Mouse (Mus musculus): ENCODE measurements around the gene Gm20388.

The Gm20388 gene

DNA sequence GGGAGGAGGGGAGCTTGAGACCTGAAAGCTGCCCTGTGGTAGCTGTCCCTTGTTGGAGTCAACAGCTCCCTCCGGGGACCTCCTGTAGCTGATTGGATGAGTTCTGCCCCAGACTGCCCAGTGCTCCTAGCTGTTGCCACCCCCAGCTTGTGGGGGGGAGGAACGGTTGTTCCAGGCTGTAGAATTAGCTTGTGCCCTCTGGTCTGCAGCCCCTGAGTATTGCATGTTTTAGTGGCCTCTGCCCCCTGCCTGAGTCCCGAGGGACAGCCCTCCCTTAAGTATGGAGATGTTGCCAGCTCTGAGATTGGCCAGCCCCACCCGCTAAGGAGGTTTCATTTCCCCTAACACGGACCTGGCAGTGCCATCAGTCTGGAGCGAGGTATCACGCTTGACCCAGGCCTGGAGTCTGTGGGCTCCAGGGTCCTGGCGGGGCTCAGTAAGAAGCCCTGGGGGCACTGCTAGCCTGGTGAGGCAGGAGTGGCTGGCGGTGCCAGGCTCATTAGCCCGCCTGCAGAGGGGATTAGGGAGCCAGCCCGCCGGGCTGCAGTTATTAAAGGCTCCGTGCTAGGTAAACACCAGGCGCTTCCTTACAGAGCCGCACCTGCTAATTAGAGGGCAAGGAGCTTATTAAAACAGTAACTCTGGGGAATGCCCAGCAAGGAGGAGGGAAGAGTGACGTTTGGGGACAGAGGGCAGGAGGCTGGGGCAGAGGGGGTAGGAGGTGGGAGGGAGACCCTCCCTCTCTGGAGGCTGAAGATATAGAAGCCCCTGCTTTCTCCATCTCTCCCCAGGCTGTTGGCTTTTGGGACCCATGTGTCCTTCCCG, 424.8 kb downstream of the Gm20388 start:
- in situ Hi-C loops (cut with MboI) = no loop called here

DNA sequence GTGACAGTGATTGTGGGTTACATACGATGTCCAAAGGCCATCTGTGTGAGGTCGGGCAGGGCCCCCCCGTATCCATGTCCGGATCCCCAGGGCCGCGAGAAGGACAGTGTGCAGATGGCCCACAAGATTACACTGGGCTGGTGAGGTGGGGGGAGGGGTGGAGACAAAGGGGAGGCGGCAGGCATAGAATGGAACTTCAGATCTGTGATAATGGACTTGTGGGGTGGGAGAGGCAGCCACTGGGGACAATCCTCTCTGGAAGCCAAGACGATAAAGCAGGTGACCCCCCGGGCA, 425.4 kb downstream of the Gm20388 start:
- in situ Hi-C loops (cut with MboI) = no loop called here

DNA sequence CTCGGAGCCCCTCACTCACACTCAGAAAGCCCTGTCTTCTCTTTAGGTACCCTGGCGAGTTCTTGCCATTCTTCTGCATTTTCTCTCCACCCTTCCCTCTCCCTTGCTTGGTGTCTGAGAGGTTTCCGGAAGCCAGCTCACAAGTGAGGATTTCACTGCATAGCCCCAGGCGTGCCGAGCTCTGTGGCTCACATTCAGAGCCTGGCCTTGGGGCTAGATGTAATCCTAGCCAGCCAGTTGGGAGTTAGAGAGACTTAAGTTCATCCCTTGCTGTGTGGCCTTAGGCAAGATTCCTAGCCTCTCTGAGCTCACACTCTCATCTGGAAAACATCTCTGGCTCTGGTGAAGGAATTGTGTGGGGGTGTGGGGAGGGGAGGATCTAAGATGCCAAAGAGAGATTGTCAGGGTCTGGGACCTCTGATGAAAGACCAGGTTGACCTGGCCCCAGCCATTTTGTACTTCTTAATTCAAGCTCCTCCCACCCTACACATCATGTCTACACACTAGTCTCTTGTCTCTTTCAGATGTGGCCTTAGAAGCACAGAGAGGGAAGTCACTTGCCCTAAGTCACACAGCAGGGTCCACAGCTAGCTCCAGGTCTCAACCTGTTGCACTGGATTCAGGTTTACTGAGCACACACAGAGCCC, 426.4 kb downstream of the Gm20388 start:
- in situ Hi-C loops (cut with MboI) = no loop called here

DNA sequence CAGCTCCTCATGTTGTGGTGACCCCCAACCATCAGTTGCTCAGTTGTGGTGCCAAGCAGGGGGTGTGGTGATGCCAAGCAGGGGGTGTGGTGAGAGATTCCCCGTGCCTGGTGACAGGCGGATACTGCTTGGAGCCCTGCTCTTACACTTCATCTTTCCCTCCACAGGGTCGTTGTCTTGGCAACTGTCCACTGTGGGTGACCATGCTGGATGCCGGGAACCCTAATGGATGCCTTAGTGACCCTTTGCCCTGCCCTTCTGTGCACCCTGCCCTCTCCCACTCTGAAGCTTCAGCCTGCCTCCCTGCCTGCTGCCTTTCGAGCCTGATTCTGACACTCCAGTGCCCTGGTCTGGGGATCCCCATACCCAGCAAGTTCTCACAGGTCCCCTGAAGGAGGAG, 427.0 kb downstream of the Gm20388 start:
- in situ Hi-C loops (cut with MboI) = no loop called here

DNA sequence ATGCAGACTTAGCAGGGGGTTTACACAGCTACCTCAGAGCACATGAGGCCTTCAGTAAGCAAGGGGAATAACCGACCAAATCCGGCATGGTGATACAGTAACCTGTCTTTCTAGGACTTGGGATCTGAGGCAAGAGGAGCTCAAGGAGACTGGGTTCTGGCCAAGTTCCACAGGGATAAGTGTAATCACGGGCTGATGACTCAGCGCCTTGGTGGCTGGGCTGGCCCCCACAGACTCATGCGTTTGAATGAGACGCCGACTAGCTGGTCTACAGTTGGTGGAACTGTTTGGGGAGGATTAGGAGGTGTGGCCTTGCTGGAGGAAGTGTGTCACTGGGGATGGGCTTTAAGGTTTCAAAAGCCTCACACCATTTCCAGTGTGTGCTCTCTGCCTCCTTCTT, 428.0 kb downstream of the Gm20388 start:
- in situ Hi-C loops (cut with MboI) = no loop called here

DNA sequence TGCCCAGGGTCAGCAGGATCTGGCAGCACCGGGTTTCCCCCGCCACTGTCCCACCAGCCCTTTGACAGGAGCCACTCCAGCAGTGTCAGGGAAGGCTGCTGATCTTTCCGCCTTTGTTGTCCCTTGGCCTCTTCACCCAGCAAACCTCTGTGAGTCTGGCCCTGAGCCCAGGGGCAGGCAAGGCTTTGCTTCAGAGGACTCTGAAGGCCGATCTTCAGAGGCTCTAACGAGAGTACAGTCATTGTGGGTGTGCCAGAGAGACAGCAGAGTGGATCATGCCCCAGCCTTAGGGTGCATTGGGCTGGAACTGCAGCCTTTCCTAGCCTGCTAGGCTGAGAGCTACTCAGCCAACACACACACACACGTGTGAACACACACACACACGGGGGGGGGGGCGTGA, 429.1 kb downstream of the Gm20388 start:
- in situ Hi-C loops (cut with MboI) = no loop called here

DNA sequence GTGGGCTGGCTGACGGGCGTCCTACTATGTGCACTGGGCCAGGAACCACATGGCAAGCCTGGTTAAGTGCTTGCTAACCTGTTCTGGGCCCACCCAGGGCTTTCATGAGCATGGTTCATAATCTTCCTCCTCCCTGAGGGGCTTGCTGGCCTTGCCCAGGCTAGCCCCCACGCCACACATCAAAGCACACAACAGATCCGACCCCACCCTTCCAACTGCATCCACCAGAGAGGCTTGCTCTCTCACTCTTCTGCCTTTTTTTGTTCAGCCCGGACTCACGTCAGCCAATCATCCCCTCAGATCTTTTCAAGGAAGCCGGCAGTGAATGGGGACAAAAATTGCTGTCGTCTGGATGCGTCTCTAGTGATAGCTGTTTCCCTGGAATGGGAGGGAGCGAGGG, 430.5 kb downstream of the Gm20388 start:
- in situ Hi-C loops (cut with MboI) = no loop called here

DNA sequence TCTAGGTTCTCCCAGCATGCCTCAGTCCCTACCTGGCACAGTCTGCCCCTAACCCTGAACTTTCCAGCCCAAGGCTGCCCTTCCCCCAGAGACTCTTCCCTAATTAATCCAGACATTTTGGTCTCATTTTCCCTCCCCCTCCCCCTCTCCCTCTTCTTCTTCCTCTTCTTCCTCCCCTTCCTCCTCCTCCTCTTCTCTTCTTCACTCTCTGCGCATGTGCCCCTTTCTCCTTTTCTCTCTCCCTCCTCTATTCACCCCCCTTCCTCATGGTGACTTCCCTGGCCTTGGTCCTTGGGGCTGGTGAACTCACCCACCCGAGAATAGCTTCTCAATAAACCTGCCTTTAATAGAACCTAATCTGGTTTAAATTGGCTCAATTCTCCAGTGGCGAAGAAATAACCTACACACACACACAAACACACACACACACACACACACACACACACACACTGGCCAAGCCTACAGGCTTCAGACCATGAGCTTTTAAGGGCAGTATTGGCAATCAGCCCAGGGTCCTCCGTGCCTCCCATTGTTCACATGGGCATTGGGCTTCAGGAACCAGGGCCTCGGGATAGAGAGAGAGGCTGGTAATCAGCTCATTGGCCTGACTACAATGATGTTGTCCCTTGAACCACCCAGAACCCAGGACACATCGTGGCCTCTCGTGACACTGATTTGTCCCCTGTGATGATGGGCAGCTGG, 432.4 kb downstream of the Gm20388 start:
- in situ Hi-C loops (cut with MboI) = no loop called here

DNA sequence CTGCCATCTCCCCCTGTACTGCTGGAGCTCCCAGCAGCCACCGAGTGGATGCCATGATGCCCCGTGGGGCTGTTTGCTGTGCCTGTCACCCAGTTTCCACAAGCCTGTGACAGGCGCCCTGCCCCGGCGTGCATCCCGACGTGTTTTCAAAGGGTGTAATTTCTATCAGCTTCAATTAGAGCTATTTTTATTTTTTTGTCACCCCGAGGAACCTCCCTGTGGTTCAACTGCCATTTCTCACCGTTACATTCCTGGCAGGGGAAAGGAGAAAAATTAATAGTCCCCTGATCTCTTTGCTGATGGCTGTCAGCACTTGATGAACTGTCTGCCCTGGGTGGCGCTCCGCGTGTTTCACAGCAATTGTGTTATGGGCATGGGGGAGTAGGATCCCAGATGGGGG, 432.9 kb downstream of the Gm20388 start:
- in situ Hi-C loops (cut with MboI) = no loop called here

DNA sequence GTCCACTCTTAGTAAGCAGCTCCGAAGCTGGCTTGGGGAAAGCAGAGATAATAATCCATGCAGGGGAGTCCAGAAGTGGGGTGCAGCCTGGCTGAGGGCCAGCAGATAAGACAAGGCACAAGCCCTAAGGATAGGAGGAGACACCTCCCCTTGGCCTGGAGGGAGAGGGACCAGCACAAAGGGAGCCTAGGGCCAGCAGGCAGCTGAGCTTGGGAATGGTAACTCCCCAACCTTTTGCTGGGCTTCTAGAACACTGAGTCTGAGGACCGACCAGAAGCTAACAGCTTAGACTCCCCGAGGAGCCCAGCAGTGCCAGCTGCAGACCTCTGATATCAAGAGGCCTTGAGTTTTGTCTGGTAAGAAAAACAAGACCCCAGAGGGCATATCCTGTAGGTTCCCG, 433.5 kb downstream of the Gm20388 start:
- in situ Hi-C loops (cut with MboI) = no loop called here

DNA sequence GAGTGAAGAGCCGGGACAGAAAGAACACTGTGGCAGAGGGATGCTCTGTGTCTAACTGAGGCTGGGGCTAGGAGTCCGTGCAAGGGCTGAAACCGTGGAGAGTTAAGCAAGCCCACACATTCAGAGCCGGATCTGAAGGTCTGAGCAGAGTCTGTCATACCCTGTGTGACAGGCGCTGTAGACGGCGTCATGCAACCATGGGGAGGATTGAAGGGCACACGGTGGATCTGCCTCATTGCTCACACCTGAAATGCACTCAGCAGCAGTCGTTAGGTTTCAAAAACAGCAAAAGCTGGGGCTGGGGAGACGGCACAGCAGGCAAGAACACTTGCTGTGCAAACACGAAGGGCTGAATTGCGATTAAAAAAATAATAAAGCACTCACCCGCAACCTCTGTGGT, 433.9 kb downstream of the Gm20388 start:
- in situ Hi-C loops (cut with MboI) = no loop called here

DNA sequence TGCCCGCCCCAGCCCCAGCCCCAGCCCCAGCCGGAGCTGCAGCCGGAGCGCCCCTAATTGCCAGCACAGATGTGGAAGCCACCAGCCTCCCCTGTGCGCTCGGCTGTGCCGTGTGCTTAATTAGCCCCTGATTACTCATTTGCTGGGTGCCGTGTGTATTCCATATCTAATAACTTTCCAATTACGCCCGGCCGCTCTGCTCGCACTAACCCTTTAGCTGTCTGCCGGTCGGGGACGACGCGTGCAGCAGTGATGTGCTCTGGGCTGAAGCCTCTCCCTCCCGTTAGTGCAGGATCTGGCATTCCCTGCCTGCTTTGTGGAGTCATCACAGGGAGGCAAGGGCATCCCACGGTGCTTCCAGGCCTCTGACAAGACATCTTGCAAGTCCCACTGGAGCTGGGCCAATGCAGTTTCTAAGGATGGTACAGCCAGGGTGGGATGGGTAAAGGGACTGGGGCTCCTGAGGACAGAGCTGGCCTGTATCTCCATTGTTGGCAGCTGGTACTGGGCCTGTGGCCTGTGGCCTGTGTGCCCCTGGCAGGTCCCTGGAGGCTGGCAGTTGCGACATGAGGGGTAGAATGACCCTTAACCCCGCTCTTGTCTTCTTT, 437.2 kb downstream of the Gm20388 start:
- in situ Hi-C loops (cut with MboI) = no loop called here

DNA sequence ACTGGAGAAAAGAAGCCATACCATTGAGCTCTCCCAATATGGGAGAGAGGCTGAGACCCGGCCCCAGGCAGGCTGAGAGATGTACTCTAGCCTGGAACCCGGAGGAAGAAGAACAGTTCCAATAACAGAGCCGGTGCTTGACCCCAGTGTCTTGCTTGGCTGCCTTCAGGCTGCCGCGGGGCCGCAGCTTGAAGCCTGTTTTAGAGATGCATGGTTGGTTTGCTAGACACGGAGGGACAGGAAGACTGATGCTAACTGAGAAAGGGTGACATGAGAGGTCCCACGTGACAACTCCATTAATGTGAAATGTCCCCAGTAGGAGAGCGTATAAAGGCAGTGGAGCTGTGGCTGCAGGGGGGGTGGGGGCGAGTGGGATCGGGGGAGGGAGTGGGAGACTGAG, 438.3 kb downstream of the Gm20388 start:
- in situ Hi-C loops (cut with MboI) = no loop called here

DNA sequence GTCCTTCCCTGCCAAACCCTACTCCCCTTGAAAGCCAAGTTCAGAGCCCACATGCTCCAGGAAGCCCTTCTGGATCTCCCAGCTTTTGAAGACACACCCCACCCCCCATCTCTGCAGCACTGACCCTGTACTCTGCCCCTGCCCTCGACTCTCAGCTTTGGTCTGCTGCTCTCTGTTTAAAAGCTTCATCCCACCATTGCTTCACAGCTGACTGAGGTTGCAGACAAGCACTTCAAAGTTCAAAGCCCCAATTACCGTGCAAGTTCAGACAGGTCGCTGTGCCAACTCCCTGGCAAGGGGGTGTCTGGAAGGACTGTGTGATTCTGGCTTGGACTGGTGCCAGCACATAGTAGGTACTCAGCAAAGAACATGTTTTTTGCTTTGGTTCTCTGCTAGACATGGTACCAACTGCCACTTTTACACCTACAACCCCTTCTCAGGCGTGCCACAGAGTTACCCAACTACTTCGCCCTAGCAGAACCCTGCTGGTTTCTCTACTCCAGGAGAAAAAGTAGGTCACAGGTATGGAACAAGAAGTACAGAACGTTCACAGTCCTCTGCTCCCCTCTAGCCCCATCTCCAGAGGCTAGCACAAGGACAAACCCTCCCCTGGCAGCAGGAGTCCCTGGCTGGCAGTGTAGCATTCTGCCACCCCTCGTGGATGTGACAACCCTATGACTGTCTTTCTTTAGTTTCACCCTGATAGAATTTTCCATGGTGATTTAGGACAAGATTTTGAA, 440.9 kb downstream of the Gm20388 start:
- in situ Hi-C loops (cut with MboI) = no loop called here

DNA sequence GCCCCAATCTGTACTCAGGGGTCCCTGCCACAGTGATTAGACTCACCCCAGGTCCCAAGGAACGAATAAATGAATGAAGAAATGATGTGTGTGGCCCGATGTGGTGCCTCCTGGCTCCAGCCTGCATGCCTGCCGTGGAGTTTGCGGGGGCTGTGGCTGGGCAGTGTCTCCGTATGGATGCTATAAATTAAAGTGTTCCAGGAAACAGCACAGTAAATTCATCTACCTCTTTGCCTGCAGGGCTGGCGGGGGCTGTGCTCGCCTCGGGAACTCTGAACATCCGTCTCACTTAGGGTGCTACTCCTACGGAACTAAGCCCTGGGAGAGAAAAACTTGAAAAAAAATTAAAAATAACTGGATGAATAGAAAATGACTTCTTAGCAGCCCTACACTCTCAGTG, 441.5 kb downstream of the Gm20388 start:
- in situ Hi-C loops (cut with MboI) = no loop called here

DNA sequence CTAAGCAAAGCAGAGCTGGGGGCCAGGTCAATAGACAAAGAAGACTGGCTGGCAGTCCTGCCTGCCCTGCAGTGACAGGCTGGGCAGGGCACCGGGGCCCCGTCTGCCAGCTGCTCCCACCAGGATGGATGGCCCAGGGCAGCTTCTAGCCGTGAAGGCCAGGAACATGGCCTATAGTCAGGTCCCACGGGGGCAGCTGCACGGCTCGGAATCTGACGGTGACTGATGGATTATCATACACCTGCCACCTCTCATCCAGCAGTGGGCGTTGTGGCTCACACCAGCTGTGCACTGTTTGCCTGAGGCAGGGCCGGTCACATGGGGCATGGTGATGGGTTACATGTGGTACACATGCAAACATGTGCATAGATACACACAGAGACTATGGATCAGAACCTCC, 445.4 kb downstream of the Gm20388 start:
- in situ Hi-C loops (cut with MboI) = no loop called here

DNA sequence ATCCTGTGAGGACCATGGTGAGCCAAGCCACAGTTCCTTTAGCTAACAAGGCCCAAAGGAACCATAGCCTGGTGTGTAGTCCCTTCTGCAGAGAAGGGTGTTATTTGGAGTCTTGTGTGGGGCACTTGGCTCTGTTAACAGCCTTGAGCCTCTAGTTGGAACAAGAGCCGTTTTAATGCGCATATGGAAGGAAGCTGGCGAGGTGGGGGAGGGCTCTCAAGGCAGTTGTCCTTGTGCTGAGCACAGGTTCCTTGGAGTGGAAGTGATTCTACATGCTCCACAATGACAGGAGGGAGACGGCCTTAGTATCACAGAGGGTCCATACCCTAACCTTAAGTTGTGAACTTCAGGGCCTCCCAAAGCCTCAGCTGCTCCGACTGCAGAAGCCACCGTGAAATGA, 446.9 kb downstream of the Gm20388 start:
- in situ Hi-C loops (cut with MboI) = no loop called here

DNA sequence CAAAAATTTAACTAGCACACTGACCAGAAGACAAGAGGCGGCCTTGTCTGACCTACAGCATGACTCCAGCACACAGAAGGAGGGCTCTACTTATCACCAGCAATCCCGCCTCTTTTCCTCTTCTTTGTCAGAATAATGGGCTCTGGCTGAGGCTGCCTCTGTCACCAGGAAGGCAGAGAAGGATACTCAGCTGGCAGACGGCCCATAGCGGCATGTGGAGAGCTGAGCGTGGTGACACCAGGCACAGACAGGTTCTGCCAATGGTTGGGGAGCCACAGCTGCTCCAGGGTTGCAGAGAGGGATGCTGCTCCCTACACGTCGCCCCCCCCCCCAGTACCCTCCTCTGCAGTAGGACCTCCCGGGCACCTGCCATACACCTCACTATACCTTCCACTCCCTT, 450.7 kb downstream of the Gm20388 start:
- in situ Hi-C loops (cut with MboI) = no loop called here

DNA sequence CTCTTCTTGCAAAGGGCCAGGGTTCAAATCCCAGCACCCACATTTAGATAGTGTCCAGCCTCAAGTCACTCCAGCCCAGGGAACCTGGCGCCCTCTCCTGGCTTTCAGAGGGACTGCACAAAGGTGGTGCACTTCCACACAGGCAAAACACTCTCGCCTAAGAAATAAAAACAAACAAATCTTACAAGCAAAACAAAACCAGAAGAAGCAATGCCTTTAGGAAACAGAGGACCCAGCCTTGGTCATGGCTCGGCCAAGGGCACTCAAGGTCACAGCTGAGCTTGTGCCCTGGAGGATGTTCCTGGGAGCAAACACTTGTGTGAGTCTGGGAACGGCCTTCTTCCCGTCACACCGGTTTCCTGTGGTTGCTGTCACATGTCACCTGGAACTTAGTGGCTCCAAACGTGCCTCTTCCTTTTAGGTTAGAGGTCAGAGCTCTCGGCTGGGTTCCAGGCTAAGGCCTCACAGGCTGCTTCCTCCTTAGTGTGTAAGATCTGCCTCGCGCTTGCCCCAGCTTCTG, 453.0 kb downstream of the Gm20388 start:
- in situ Hi-C loops (cut with MboI) = no loop called here

DNA sequence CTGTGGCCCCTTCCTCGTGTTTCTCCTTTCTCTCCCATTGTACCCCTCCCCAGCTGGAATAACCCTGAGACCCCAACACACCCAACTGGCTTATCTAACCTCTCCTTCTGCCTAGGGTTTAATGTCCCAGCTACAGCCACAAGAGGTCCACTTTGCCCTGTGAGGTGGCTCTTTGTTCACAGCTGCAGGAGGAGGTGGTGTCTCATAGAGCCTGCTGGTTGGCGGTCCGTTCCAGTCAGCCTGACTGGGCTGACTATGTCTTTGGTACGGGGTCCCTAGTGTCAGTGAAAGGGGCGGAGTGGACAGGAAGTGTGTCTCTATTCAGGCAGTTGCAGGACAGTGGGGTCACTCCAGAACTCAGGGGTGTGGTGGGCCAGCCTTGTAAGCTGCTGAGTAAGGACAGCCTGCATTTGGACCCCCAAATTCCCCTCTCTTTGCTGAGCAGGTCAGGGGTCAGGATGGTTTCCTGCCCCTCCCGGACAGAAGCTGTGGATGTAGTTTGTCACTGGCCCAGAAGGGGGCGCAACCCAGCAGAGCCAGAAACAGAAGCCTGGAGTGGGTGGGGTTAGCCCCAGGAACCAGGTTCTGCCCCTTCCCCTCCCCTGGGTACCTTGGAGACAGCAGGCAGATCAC, 453.6 kb downstream of the Gm20388 start:
- in situ Hi-C loops (cut with MboI) = no loop called here

DNA sequence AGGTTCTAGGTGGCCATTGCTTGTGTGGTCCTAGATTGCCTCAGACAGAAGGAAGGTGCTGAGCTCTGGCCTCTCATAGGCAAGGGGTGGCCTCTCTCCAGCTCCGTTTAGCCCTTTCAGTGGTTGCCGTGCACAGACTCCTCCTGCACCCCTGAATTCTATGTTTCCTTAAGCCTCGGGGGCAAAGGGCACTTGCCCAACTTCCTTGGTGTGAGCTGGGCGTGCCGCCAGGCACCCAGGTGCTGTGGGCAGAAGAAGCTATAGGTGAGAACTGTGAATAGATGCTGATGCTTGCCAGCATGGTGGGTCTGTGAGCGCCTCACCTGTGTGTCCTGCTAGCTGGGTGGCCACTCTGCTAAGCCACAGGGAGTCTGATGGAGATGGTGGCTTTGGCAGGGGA, 456.2 kb downstream of the Gm20388 start:
- in situ Hi-C loops (cut with MboI) = no loop called here
